Mouse (Mus musculus): ENCODE results near the gene Rassf5.
A peak's percentile ranks its signal among the peaks of the same experiment; 100 is the strongest.

DNA sequence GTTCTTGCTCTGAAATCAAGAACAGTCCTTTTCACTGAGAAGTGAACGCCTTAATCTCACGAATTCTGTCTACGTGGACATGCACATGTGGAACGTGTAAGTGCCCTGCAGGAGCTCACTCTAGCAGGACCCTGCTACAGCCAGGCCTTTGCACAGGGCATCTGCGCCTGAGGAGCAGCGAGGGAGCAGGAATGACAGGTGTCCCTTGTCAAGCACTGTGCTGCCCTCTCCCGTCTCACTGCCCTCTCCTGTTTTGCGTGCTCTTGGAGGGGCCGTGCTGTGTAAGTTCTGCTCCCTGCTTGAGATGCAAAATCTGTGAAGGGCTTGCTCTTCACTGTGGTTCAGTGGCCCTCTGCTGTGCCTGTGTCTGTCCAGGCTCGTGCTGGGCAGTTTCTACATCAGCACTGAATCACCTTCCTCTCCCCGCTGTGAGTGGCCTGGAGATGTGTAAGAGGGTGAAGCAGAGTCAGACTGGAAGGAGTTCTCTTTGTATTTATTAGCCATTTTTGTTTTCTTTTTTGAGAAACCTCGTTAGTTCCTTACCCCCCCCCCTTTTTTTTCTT is 70.7 kb downstream of the Rassf5 start:
- no peak for TF ChIP-seq POLR2A (IDR thresholded peaks at IDR 0.05; ENCODE audit: insufficient read length, low read depth)
- no peak for TF ChIP-seq MAX (IDR thresholded peaks at IDR 0.05; ENCODE audit: low read depth)
- TF ChIP-seq CEBPB (IDR thresholded peaks at IDR 0.05; ENCODE audit: insufficient read depth, poor library complexity, severe bottlenecking), result no peak
- peak; percentile 49 for TF ChIP-seq POLR2AphosphoS2 (IDR thresholded peaks at IDR 0.05; ENCODE audit: insufficient read length, low read depth)
- TF ChIP-seq MYOG (IDR thresholded peaks at IDR 0.05; ENCODE audit: control insufficient read depth in 1 of 3, insufficient read depth in 1 of 3, insufficient read length in 2 of 3, low read depth in 2 of 3), result no peak
- no peak for TF ChIP-seq TCF3 (IDR thresholded peaks at IDR 0.05; ENCODE audit: insufficient read length, low read depth)
- no peak for TF ChIP-seq E2F4 (IDR thresholded peaks at IDR 0.05; ENCODE audit: insufficient read depth)
